Mouse (Mus musculus) liver, adult (tissue): ENCODE measurements around the gene Riok2.
A peak's percentile ranks its signal among the peaks of the same experiment; 100 is the strongest.

Experiments
- GATA4 ChIP-seq: IDR thresholded peaks from 2 replicates; pipeline ENCODE4 v1.6.1; 2014; ENCODE audit warnings: mild to moderate bottlenecking, low read length; ENCODE audit not compliant: insufficient replicate concordance

The Riok2 gene

GRCm38 (mm10) chr17:17373918-17374910 is at the start of gene Riok2:
Gene Riok2, plus strand, starts transcription at chr17:17374309.
- peak; percentile 30; the same call in 1 of the 2 replicates for TF ChIP-seq GATA4

GRCm38 (mm10) chr17:17326636-17327035 is 47.5 kb upstream of the Riok2 start:
- TF ChIP-seq GATA4, result no peak

GRCm38 (mm10) chr17:17373550-17373917 is 575 bp upstream of the Riok2 start:
- TF ChIP-seq GATA4, result no peak

- TF ChIP-seq GATA4, result no peak
These were observed 1.5 kb downstream of the Riok2 start for GRCm38 (mm10) chr17:17375581-17375980.

GRCm38 (mm10) chr17:17383703-17384102 is 9.6 kb downstream of the Riok2 start:
- TF ChIP-seq GATA4, result no peak

GRCm38 (mm10) chr17:17384502-17384901 is 10.4 kb downstream of the Riok2 start:
- TF ChIP-seq GATA4, result no peak

- TF ChIP-seq GATA4, result no peak
These were observed 12.0 kb downstream of the Riok2 start for GRCm38 (mm10) chr17:17386117-17386516.

- TF ChIP-seq GATA4, result no peak
These were observed 17.7 kb downstream of the Riok2 start for GRCm38 (mm10) chr17:17391823-17392222.

GRCm38 (mm10) chr17:17392863-17393262 is 18.8 kb downstream of the Riok2 start:
- no peak for TF ChIP-seq GATA4

- no peak for TF ChIP-seq GATA4
These were observed 19.2 kb downstream of the Riok2 start for GRCm38 (mm10) chr17:17393300-17393699.

GRCm38 (mm10) chr17:17394336-17394735 is 20.2 kb downstream of the Riok2 start:
- no peak for TF ChIP-seq GATA4

- TF ChIP-seq GATA4, result no peak
These were observed 22.8 kb downstream of the Riok2 start for GRCm38 (mm10) chr17:17396869-17397268.

- no peak for TF ChIP-seq GATA4
These were observed 24.6 kb downstream of the Riok2 start for GRCm38 (mm10) chr17:17398664-17399063.

GRCm38 (mm10) chr17:17402222-17403004 is 28.3 kb downstream of the Riok2 start, which contains the start of gene Lix1:
Gene Lix1, plus strand, starts transcription at chr17:17402672.
- no peak for TF ChIP-seq GATA4

GRCm38 (mm10) chr17:17403038-17403437 is 28.9 kb downstream of the Riok2 start:
- TF ChIP-seq GATA4, result no peak
